Mouse (Mus musculus): ENCODE results near the gene Eif3a. TPM values are rescaled to one million over a fixed set of nuclear protein-coding genes. Genes with fewer than 3 reads are reported as not detected.

Eif3a gene
- total RNA-seq, 2 experiments from 2014 or later: 84.4 to 88.4 TPM

Small RNA genes within 50 kb of the gene (microRNA-seq; reads per million reads assigned to microRNA genes)
- 0 reads per million in 2 experiments for gene mmu-mir-3084-1

Other genes starting within 250 kb of the Eif3a start
- 10 to 100 TPM; 25.4 to 26.0 TPM for gene Cacul1, start 209.6 kb downstream of the Eif3a start, total RNA-seq (2021)
- gene Nanos1, start 34.7 kb downstream of the Eif3a start, total RNA-seq (2021): under 1 TPM; 0.18 to 0.31 TPM
- 10 to 100 TPM in 1 of 2 experiments, 1 to 10 TPM in 1; 8.3 to 11.3 TPM for gene Fam45a, start 20.9 kb upstream of the Eif3a start, total RNA-seq (2021)
- 1 to 10 TPM; 1.6 to 1.9 TPM for gene Sfxn4, start 70.8 kb upstream of the Eif3a start, total RNA-seq (2021)
- 100 to 1,000 TPM; 163 to 192 TPM for gene Prdx3, start 83.9 kb upstream of the Eif3a start, total RNA-seq (2021)
- 1 to 10 TPM; 6.4 to 6.5 TPM for gene Grk5, start 99.1 kb upstream of the Eif3a start, total RNA-seq (2021)

Measured in gastrocnemius, postnatal 14 days (tissue).